ENCODE assay signal across 9 mouse cellular contexts in genomic region chr10:64039760-64040535, GRCm38 (mm10). TPM values are rescaled to one million over a fixed set of nuclear protein-coding genes. Genes with fewer than 3 reads are reported as not detected.
A peak's percentile ranks its signal among the peaks of the same experiment; 100 is the strongest.
DNase-seq lines count a peak whose midpoint lies in the region; ATAC-seq and TF ChIP-seq lines count a peak whose summit lies in the region.
"Had no signal": no experiment of that assay in that cellular context is flagged by ENCODE, and none has a peak within 500 bp of the region (broad histone marks: within the 10 kb centered on the region; RNA-seq: fewer than 3 reads in every experiment).

No protein-coding gene starts in this region.

- H3K9ac ChIP-seq in hindbrain, postnatal 0 days (replicated peaks; ENCODE audit: low read length) = no peak overlapping the region

- no peak for TF ChIP-seq CTCF in hindbrain, postnatal 0 days (IDR thresholded peaks at IDR 0.05; ENCODE audit: low read depth)
- TF ChIP-seq CTCF in thymus, adult 2 months (IDR thresholded peaks at IDR 0.05; ENCODE audit: borderline replicate concordance, control insufficient read depth, extremely low read depth, insufficient read depth, low read length, poor library complexity) = no peak

- peak overlapping the region; percentile 49; the same call in 1 of the 2 replicates for H3K27ac ChIP-seq in hindbrain, postnatal 0 days
- H3K27ac ChIP-seq in thymus, adult 2 months (ENCODE audit: control insufficient read depth, insufficient read depth, low read length) = no peak overlapping the region

- TF ChIP-seq POLR2A in thymus, adult 2 months (IDR thresholded peaks at IDR 0.05; ENCODE audit: control insufficient read depth, extremely low read depth, insufficient read depth, low read length, poor library complexity) = no peak

- H3K27me3 ChIP-seq in hindbrain, postnatal 0 days (ENCODE audit: insufficient read depth, low read length) = no peaks in the 10 kb centered on the region
- no peaks in the 10 kb centered on the region for H3K27me3 ChIP-seq in thymus, adult 2 months (ENCODE audit: control insufficient read depth, insufficient read depth, low read length)

- WGBS in hindbrain, postnatal 0 days = 55% methylated on average over 17 of the region's 17 CpGs
- WGBS in thymus, adult 2 months = 94% methylated on average over 17 of the region's 17 CpGs

- no peak overlapping the region for H3K4me3 ChIP-seq in hindbrain, postnatal 0 days (ENCODE audit: low read length)
- H3K4me3 ChIP-seq in thymus, adult 2 months (ENCODE audit: control insufficient read depth, insufficient read depth, low read length) = no peak overlapping the region

- 0 out of 2 replicates have a peak, but pooled peaks cover 2% of the 10 kb centered on the region for H3K4me1 ChIP-seq in hindbrain, postnatal 0 days (ENCODE audit: insufficient read depth, low read length)
- no peaks in the 10 kb centered on the region for H3K4me1 ChIP-seq in thymus, adult 2 months (replicated peaks; ENCODE audit: control insufficient read depth, insufficient read depth, low read length)

- DNase-seq in adrenal gland, postnatal 25 days = peak; percentile 12
- no peak for DNase-seq in adrenal gland, postnatal 36 days
- DNase-seq in Muller cell, postnatal 12 days (ENCODE audit: inconsistent ontology term) = peak; percentile 55
- peak; percentile 8 for DNase-seq in forelimb bud, embryonic 11.5 days (ENCODE audit: low read depth, low spot score)
- peak; percentile 72 for DNase-seq in hindbrain, postnatal 0 days (ENCODE audit: low spot score)
- peak; percentile 43 for DNase-seq in retina, postnatal 1 day
- no peak for DNase-seq in thymus, adult 2 months
- DNase-seq in kidney, adult 11 months = no peak

- H3K9me3 ChIP-seq in hindbrain, postnatal 0 days (ENCODE audit: low read length) = no peaks in the 10 kb centered on the region

- no peaks in the 10 kb centered on the region for H3K36me3 ChIP-seq in hindbrain, postnatal 0 days (ENCODE audit: insufficient read depth, low read length)
- H3K36me3 ChIP-seq in thymus, adult 2 months (ENCODE audit: control insufficient read depth, insufficient read depth, low read length) = no peaks in the 10 kb centered on the region

- peak; percentile 90 for ATAC-seq in hindbrain, postnatal 0 days

- H3K4me2 ChIP-seq in hindbrain, postnatal 0 days (ENCODE audit: low read depth, low read length) = no peak overlapping the region

RNA-seq across cellular contexts. Expression of gene Lrrtm3, which starts 50.1 kb away (rescaled TPM):
- total RNA-seq in adrenal gland, postnatal 25 days (2021) = 0.33 and 1.2 TPM in 2 replicates
- under 1 TPM; 0.50 to 0.69 TPM for total RNA-seq in adrenal gland, postnatal 36 days (2021)
- 28.0 and 36.9 TPM in 2 replicates for total RNA-seq in hindbrain, postnatal 0 days (2014; rRNA removed)
- polyA plus RNA-seq in hindbrain, postnatal 0 days (2015; fragmentation: Nextera tagmentation; extraction: Ambion mirVana) = 29.0 and 33.0 TPM in 2 replicates
- polyA plus RNA-seq in thymus, adult 2 months (2012; rRNA removed) = not detected in 2 replicates
- total RNA-seq: hematopoietic stem cell, adult 5-6 weeks had no signal

Comparison
In these comparisons a context has a peak if more than half of its experiments do, and no peak if none do; other contexts are left out.
1. DNase-seq: peak in adrenal gland, postnatal 25 days (single experiment), Muller cell, postnatal 12 days (single experiment), forelimb bud, embryonic 11.5 days (single experiment), hindbrain, postnatal 0 days (single experiment) and retina, postnatal 1 day (single experiment); none in adrenal gland, postnatal 36 days (0 of 2), thymus, adult 2 months (single experiment) and kidney, adult 11 months (single experiment).
2. RNA of gene Lrrtm3, which starts 50.1 kb away (total RNA-seq): 28.0 to 36.9 TPM in hindbrain, postnatal 0 days; 0.50 to 0.69 TPM in adrenal gland, postnatal 36 days and 0.33 to 1.2 TPM in adrenal gland, postnatal 25 days; every median in the first group is over 10 times any median in the second.